Mouse (Mus musculus) lung, adult 2 months (tissue): ENCODE data around the gene Gm14597. TPM values are rescaled to one million over a fixed set of nuclear protein-coding genes. Genes with fewer than 3 reads are reported as not detected.
A peak's percentile ranks its signal among the peaks of the same experiment; 100 is the strongest.
"Not testable (repeated sequence)": the region's sequence is repeated elsewhere in the genome, so short reads cannot be mapped to it uniquely, and the experiment has no call there.

Experiments used
- DNase-seq: peaks from one replicate; pipeline ENCODE4 v3.0.0; 2022
- H3K4me1 ChIP-seq: fragments of 200-500 bp; 2 replicates; pipeline ENCODE4 v1.6.1; 2011; ENCODE audit warnings: low read length; ENCODE audit not compliant: control insufficient read depth, insufficient read depth
- H3K4me3 ChIP-seq: fragments of 200-500 bp; replicated peaks from 2 replicates; pipeline ENCODE3; 2011; ENCODE audit warnings: low read depth, mild to moderate bottlenecking, control low read depth, low read length; ENCODE audit errors: extremely low read depth
- CTCF ChIP-seq: fragments of 200-500 bp; IDR thresholded peaks from 2 replicates; pipeline ENCODE4 v1.5.1; 2011; ENCODE audit warnings: mild to moderate bottlenecking, low read length, control low read depth; ENCODE audit not compliant: insufficient read depth
- POLR2A ChIP-seq: fragments of 200-500 bp; IDR thresholded peaks from 2 replicates; pipeline ENCODE4 v1.6.1; 2011; ENCODE audit warnings: low read depth, mild to moderate bottlenecking, control low read depth, low read length, borderline replicate concordance; ENCODE audit errors: extremely low read depth
- WGBS: fragments of 180-500 bp; shearing (Covaris S2); methylation state at CpG from one replicate; pipeline ENCODE4 v1.1.7; 2018; 5-methylcytosine and 5-hydroxymethylcytosine counted together
- polyA plus RNA-seq: library from polyadenylated mRNA; depleted of rRNA; stranded (reverse); fragments of >200 nt; gene quantifications from 2 replicates; pipeline ENCODE4 v1.2.3, GENCODE M21; 2012; rRNA removed

The Gm14597 gene
- not detected in 2 replicates for polyA plus RNA-seq

DNA sequence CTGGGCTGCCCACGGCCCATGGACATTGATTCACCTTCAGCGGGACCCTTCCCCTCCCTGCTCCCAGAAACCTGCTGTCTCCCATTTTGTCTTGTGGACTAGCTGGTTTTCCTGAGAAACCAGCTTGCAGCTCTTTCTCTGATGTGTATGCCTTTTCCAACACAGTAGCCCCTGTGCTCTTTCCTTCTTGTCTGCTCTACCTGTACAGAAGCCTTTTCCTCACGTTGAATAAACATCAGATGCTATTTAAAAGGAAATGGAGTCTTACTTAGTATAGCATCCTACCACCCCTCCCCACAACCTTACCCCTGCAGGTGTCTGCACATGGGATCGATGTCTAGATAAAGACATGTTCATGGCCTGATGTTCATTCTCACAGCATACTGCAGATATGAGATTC lies at the start of gene Gm14597:
Gene Gm14597 (minus strand): TSS at position 101 of the 400 bp plus-strand sequence.
- DNase-seq, H3K4me1 ChIP-seq: not testable (repeated sequence)
- H3K4me3 ChIP-seq, result peak within 1 kb of the TSS; percentile 91
- WGBS, result 79% methylated on average over 3 of the region's 4 CpGs

DNA sequence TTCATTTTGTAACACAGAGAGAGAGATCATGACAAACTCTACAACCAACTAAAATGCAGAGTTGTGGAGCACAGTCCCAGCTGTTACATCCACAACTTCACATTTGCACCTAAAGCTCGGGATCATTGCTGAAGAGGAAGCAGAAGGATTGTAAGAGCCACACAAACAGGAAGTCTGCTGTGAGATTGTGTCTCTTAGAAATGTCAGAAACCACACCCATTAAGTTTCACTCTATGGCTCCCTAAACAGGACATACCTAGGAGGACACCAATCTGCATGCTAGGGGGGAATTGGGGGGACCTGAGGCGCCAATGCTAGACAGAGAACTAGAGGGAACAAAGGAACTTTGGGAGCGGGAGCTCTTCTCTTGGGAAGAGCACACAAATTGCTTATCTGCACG lies 44.1 kb upstream of the Gm14597 start:
- not testable (repeated sequence) for DNase-seq, H3K4me3 ChIP-seq, H3K4me1 ChIP-seq
- 35% methylated on average over 4 of the region's 4 CpGs for WGBS

- WGBS, result 57% methylated on average over 6 of the region's 6 CpGs
- no peak overlapping the region for H3K4me3 ChIP-seq
- no peak for DNase-seq
Measured at GRCm38 (mm10) chrX:53645885-53646284, 37.1 kb upstream of the Gm14597 start.

DNA sequence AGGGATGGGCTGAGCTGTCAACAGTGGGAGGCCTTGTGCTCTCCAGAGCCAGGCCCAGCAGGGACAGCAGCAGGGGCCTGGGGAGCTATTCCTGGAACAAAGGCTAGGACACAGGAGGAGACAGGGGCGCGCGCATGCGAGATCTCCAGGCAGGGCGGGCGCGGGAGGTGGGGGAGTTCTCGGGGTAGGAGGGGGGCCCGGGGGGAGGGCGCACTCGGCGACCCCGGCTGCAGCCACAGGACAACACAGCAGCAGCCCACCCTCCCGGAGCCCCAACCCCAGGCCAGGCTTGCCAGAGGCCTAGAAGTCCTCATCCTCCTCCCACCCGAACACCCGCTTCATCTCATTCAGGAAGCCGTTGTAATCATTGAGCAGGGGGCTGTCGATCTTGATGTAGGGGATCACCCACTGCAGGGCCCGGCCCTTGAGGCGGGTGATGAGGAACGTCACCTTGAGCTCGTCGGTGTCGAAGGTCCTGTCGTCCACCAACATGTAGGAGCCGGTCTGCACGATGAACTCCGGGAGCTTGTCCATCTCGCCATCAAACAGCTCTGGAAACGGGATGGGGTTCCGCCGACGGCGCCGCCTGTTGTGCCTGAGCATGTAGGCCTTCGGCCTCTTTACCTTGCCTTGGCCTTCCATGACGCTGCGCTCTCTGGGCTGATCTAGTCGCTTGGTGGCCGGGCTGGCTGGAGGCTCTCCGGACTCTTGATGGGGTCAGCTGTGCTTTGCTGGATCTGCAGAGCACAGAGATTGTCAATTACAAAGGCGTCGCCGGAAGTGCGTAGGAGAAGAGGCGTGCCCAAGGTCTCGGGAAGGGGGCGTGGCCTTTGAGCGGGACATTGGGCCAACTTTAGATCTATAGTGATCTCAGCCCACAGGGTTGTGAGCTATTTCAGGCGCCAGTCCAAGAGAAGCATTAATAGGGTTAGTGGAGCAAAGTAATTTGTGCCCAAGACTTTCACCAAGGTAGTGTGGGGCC lies 34.5 kb upstream of the Gm14597 start, which contains the start of gene Rtl8a:
Gene Rtl8a (minus strand): TSS at position 703 of the 982 bp plus-strand sequence.
- 29% methylated on average over 13 of the region's 50 CpGs for WGBS
- peak within 1 kb of the TSS; percentile 29 for H3K4me3 ChIP-seq
- H3K4me1 ChIP-seq, result not testable (repeated sequence)
- DNase-seq, result peak; percentile 78
- 0 out of 2 replicates have a peak, but pooled peaks have one; percentile 39 for TF ChIP-seq POLR2A

More at GRCm38 (mm10) chrX:53645885-53646284, 37.1 kb upstream of the Gm14597 start:
- TF ChIP-seq POLR2A, result no peak
- no peak for TF ChIP-seq CTCF
- H3K4me1 ChIP-seq, result peaks cover 2% of the 10 kb centered on the region; the same call in 1 of the 2 replicates

- 44% methylated on average over 4 of the region's 4 CpGs for WGBS
- H3K4me3 ChIP-seq, H3K4me1 ChIP-seq: not testable (repeated sequence)
- DNase-seq, result peak; percentile 3
Measured at GRCm38 (mm10) chrX:53642604-53642979, 33.8 kb upstream of the Gm14597 start.

- 51% methylated on average over 3 of the region's 3 CpGs for WGBS
- H3K4me1 ChIP-seq, H3K4me3 ChIP-seq, DNase-seq: not testable (repeated sequence)
Measured at GRCm38 (mm10) chrX:53638107-53638506, 29.3 kb upstream of the Gm14597 start.

- H3K4me1 ChIP-seq, DNase-seq, H3K4me3 ChIP-seq: not testable (repeated sequence)
Measured at GRCm38 (mm10) chrX:53611395-53611794, 2.6 kb upstream of the Gm14597 start.

- Histone ChIP-seq H3K4me3 (no peak overlapping the region), H3K4me1 (no peaks in the 10 kb centered on the region; the same call in 1 of the 2 replicates)
- TF ChIP-seq CTCF, result no peak
- TF ChIP-seq POLR2A, result no peak
- peak; percentile 31 for DNase-seq
- 3% methylated on average over 3 of the region's 3 CpGs for WGBS
Measured at GRCm38 (mm10) chrX:53610571-53610970, 1.8 kb upstream of the Gm14597 start.

GRCm38 (mm10) chrX:53608122-53608813 lies 511 bp downstream of the Gm14597 start:
- Histone ChIP-seq H3K4me3 (peak overlapping the region; percentile 91), H3K4me1 (no peaks in the 10 kb centered on the region; the same call in 1 of the 2 replicates)
- WGBS, result 37% methylated on average over 18 of the region's 18 CpGs
- no peak for DNase-seq
- no peak for TF ChIP-seq CTCF
- no peak for TF ChIP-seq POLR2A
